Mouse (Mus musculus): Measurements from ENCODE around the gene Asap2. TPM values are rescaled to one million over a fixed set of nuclear protein-coding genes. Genes with fewer than 3 reads are reported as not detected.

Asap2 gene
- polyA plus RNA-seq, 1 experiment = 0.01 TPM

DNA sequence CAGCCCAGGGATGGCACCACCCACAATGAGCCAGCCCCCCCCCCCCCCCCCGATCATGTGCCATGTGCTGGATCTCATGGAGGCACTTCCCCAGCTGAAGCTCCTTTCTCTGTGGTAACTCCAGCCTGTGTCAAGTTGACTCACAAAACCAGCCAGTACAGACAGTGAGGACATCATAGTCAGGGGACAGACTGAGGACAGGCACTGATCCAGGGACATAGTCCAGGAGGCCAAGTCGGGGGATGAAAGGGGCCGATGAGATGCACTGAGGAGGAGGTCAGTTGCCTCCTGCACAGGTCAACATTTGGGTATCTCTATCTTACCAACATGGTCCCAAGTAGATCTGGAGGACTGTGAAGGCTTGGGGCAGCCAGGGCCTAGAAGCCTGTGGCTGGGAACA, 205.2 kb downstream of the Asap2 start:
- Histone ChIP-seq H3K27me3 (ENCODE audit: control insufficient read depth) (no peaks in the 10 kb centered on the region), H3K9me3 (ENCODE audit: control insufficient read depth, low read length) (no peaks in the 10 kb centered on the region), H3K36me3 (ENCODE audit: control insufficient read depth) (no peaks in the 10 kb centered on the region), H3K4me3 (replicated peaks) (no peak overlapping the region), H3K4me1 (ENCODE audit: control insufficient read depth) (peaks cover 18% of the 10 kb centered on the region)
- TF ChIP-seq TAL1 (IDR thresholded peaks at IDR 0.05; ENCODE audit: low read length) = no peak
- no peak for TF ChIP-seq GATA1 (IDR thresholded peaks at IDR 0.05; ENCODE audit: low read length)

DNA sequence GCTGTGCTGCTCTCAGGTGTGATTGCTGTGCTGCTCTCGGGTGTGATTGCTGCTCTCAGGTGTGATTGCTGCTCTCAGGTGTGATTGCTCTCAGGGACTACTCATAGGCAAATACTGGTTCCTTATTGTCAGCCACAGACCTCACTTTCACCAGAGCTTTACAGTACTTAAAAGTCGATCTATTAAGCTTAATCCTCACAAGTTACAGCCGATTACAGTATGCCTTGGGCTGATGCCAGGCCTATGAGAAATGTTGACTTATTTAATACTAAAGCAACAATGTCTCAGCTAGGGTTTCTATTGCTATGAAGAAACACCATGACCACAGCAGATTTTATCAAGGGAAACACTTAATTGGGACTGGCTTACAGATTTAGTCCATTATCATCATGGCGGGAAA, 206.2 kb downstream of the Asap2 start:
- Histone ChIP-seq H3K27me3 (ENCODE audit: control insufficient read depth) (no peaks in the 10 kb centered on the region), H3K9me3 (ENCODE audit: control insufficient read depth, low read length) (no peaks in the 10 kb centered on the region), H3K4me3 (replicated peaks) (no peak overlapping the region), H3K36me3 (ENCODE audit: control insufficient read depth) (no peaks in the 10 kb centered on the region), H3K4me1 (ENCODE audit: control insufficient read depth) (peaks cover 12% of the 10 kb centered on the region)
- no peak for TF ChIP-seq TAL1 (IDR thresholded peaks at IDR 0.05; ENCODE audit: low read length)
- no peak for TF ChIP-seq GATA1 (IDR thresholded peaks at IDR 0.05; ENCODE audit: low read length)

DNA sequence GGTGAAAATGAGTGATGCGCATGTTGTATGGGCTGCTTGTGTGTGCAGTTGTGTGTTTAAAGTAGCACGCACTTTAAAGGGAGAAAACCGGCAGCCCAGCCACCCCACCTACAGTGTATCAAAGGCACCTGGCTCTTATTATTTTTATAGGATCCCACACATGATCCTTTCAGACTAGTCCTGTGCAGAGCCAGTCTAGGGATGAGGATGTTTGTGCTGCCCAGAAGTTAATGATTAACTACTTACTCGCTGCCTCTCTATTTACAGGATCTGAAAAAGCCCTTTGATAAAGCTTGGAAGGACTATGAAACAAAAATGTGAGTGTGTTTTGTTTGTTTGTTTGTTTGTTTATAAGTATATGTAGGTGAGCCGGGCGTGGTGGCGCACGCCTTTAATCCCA, 210.4 kb downstream of the Asap2 start:
- H3K4me3 ChIP-seq (replicated peaks) = no peak overlapping the region
- H3K27me3 ChIP-seq (ENCODE audit: control insufficient read depth) = no peaks in the 10 kb centered on the region
- H3K9me3 ChIP-seq (ENCODE audit: control insufficient read depth, low read length) = no peaks in the 10 kb centered on the region
- no peaks in the 10 kb centered on the region for H3K36me3 ChIP-seq (ENCODE audit: control insufficient read depth)
- H3K4me1 ChIP-seq (ENCODE audit: control insufficient read depth) = peaks cover 5% of the 10 kb centered on the region
- TF ChIP-seq TAL1 (IDR thresholded peaks at IDR 0.05; ENCODE audit: low read length) (no peak), GATA1 (IDR thresholded peaks at IDR 0.05; ENCODE audit: low read length) (no peak)

GRCm38 (mm10) chr12:21201485-21202269, 211.4 kb downstream of the Asap2 start:
- H3K36me3 ChIP-seq (ENCODE audit: control insufficient read depth) = no peaks in the 10 kb centered on the region
- H3K4me1 ChIP-seq (ENCODE audit: control insufficient read depth) = peaks cover 15% of the 10 kb centered on the region
- no peaks in the 10 kb centered on the region for H3K27me3 ChIP-seq (ENCODE audit: control insufficient read depth)
- TF ChIP-seq GATA1 (IDR thresholded peaks at IDR 0.05; ENCODE audit: low read length) (no peak), TAL1 (IDR thresholded peaks at IDR 0.05; ENCODE audit: low read length) (no peak)
- no peaks in the 10 kb centered on the region for H3K9me3 ChIP-seq (ENCODE audit: control insufficient read depth, low read length)
- H3K4me3 ChIP-seq (replicated peaks) = no peak overlapping the region

DNA sequence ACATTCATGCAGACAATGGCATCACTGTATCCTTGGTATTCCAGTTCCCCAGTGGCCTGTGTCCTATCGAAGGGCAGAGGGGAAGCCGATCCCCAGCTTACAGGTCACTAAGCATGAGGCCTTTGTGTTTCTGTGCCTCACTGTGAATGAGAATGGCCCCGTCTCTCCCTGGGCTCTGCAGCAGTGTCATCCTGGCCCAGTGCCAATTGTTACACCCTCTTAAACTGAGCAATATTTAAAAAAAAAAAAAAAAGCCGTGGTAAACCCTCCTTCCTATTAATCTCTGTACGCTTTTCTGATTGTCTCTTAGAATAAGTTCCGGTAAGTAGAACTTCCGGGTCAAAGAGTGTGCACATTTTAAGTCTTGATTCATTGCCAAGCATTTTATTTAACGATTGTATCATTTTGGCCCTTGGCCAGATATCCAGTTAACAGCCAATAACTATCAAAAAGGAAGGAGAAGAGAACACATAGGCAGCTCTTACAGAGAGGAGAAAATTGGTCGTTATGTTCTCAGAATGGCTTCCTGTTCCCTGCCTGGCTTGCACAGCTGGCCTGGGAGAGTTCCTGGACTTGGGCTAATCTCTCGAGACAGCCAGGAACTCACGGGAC, 214.5 kb downstream of the Asap2 start:
- Histone ChIP-seq H3K4me1 (ENCODE audit: control insufficient read depth) (peaks cover 17% of the 10 kb centered on the region), H3K36me3 (ENCODE audit: control insufficient read depth) (no peaks in the 10 kb centered on the region)
- TF ChIP-seq TAL1 (IDR thresholded peaks at IDR 0.05; ENCODE audit: low read length) = no peak
- TF ChIP-seq GATA1 (IDR thresholded peaks at IDR 0.05; ENCODE audit: low read length) = no peak

GRCm38 (mm10) chr12:21205799-21206198, 215.5 kb downstream of the Asap2 start:
- Histone ChIP-seq H3K4me3 (replicated peaks) (no peak overlapping the region), H3K36me3 (ENCODE audit: control insufficient read depth) (no peaks in the 10 kb centered on the region), H3K4me1 (ENCODE audit: control insufficient read depth) (peaks cover 17% of the 10 kb centered on the region)

More for the DNA sequence above, 214.5 kb downstream of the Asap2 start:
- Histone ChIP-seq H3K9me3 (ENCODE audit: control insufficient read depth, low read length) (no peaks in the 10 kb centered on the region), H3K27me3 (ENCODE audit: control insufficient read depth) (no peaks in the 10 kb centered on the region), H3K4me3 (replicated peaks) (no peak overlapping the region)

DNA sequence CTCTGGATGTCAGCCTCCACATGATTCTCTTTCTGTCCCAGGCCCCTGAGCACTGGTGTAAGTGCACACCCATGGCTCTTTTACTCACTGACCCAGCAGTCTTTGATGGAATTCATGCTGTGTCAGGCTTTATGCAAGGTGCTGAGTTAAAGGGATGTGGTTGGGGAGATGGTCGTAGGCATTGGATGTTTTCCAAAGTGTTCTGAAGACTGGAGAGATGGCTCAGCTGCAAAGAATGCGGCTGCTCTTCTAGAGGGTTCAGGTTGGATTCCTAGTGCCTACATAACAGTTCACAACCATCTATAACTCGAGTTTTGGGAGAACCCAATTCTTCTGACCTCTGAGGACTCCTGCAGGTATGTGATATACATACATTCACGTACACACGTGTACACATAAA, 217.2 kb downstream of the Asap2 start:
- H3K4me1 ChIP-seq (ENCODE audit: control insufficient read depth) = peaks cover 16% of the 10 kb centered on the region
- H3K9me3 ChIP-seq (ENCODE audit: control insufficient read depth, low read length) = no peaks in the 10 kb centered on the region
- H3K27me3 ChIP-seq (ENCODE audit: control insufficient read depth) = no peaks in the 10 kb centered on the region
- TF ChIP-seq GATA1 (IDR thresholded peaks at IDR 0.05; ENCODE audit: low read length) (no peak), TAL1 (IDR thresholded peaks at IDR 0.05; ENCODE audit: low read length) (no peak)
- no peak overlapping the region for H3K4me3 ChIP-seq (replicated peaks)
- no peaks in the 10 kb centered on the region for H3K36me3 ChIP-seq (ENCODE audit: control insufficient read depth)

More at GRCm38 (mm10) chr12:21205799-21206198, 215.5 kb downstream of the Asap2 start:
- TF ChIP-seq TAL1 (IDR thresholded peaks at IDR 0.05; ENCODE audit: low read length) (no peak), GATA1 (IDR thresholded peaks at IDR 0.05; ENCODE audit: low read length) (no peak)
- H3K27me3 ChIP-seq (ENCODE audit: control insufficient read depth) = no peaks in the 10 kb centered on the region
- no peaks in the 10 kb centered on the region for H3K9me3 ChIP-seq (ENCODE audit: control insufficient read depth, low read length)

- no peaks in the 10 kb centered on the region for H3K9me3 ChIP-seq (ENCODE audit: control insufficient read depth, low read length)
- no peak overlapping the region for H3K4me3 ChIP-seq (replicated peaks)
- H3K27me3 ChIP-seq (ENCODE audit: control insufficient read depth) = no peaks in the 10 kb centered on the region
- no peaks in the 10 kb centered on the region; the same call in 1 of the 2 replicates for H3K36me3 ChIP-seq (ENCODE audit: control insufficient read depth)
- TF ChIP-seq GATA1 (IDR thresholded peaks at IDR 0.05; ENCODE audit: low read length) (no peak), TAL1 (IDR thresholded peaks at IDR 0.05; ENCODE audit: low read length) (no peak)
- H3K4me1 ChIP-seq (ENCODE audit: control insufficient read depth) = peaks cover 16% of the 10 kb centered on the region
Observed at GRCm38 (mm10) chr12:21208172-21208795, 218.0 kb downstream of the Asap2 start.

GRCm38 (mm10) chr12:21209273-21209672, 219.0 kb downstream of the Asap2 start:
- H3K27me3 ChIP-seq (ENCODE audit: control insufficient read depth) = no peaks in the 10 kb centered on the region
- TF ChIP-seq TAL1 (IDR thresholded peaks at IDR 0.05; ENCODE audit: low read length) (no peak), GATA1 (IDR thresholded peaks at IDR 0.05; ENCODE audit: low read length) (no peak)
- H3K4me1 ChIP-seq (ENCODE audit: control insufficient read depth) = peaks cover 16% of the 10 kb centered on the region
- H3K9me3 ChIP-seq (ENCODE audit: control insufficient read depth, low read length) = no peaks in the 10 kb centered on the region
- no peaks in the 10 kb centered on the region; the same call in 1 of the 2 replicates for H3K36me3 ChIP-seq (ENCODE audit: control insufficient read depth)
- H3K4me3 ChIP-seq (replicated peaks) = no peak overlapping the region

All from erythroblast, embryonic 14.5 days (primary cell).